Mouse (Mus musculus): ENCODE measurements around the gene Gabrb3. TPM values are rescaled to one million over a fixed set of nuclear protein-coding genes. Genes with fewer than 3 reads are reported as not detected.

Gabrb3 gene
- polyA plus RNA-seq, 1 experiment from 2014 or later = 1.9 TPM

GRCm38 (mm10) chr7:57508860-57509632 lies 89.6 kb downstream of the Gabrb3 start:
- H3K9me3 ChIP-seq (replicated peaks; ENCODE audit: control insufficient read depth, low read length) = no peaks in the 10 kb centered on the region
- H3K4me3 ChIP-seq (replicated peaks; ENCODE audit: low read length) = peak overlapping the region; percentile 40
- peak overlapping the region; percentile 11; the same call in 1 of the 2 replicates for H3K9ac ChIP-seq (ENCODE audit: low read length)
- no peaks in the 10 kb centered on the region for H3K4me1 ChIP-seq (ENCODE audit: control insufficient read depth, insufficient read depth, low read length)
- peaks cover 48% of the 10 kb centered on the region for H3K27me3 ChIP-seq (ENCODE audit: control insufficient read depth, insufficient read depth, low read length)
- H3K4me2 ChIP-seq (ENCODE audit: low read depth, low read length) = peak overlapping the region; percentile 62
- H3K36me3 ChIP-seq (ENCODE audit: control insufficient read depth, insufficient read depth, low read length) = no peaks in the 10 kb centered on the region
- 2% methylated on average over 67 of the region's 72 CpGs for WGBS
- ATAC-seq (ENCODE audit: insufficient read depth, low FRiP score) = peak; percentile 40; the same call in 1 of the 2 replicates
- H3K27ac ChIP-seq (ENCODE audit: low read length) = no peak overlapping the region

GRCm38 (mm10) chr7:57509681-57510141 lies 90.2 kb downstream of the Gabrb3 start, which contains the start of gene Gabra5:
Gabra5 (minus strand) TSS chr7:57510059.
- H3K9me3 ChIP-seq (replicated peaks; ENCODE audit: control insufficient read depth, low read length) = no peaks in the 10 kb centered on the region
- H3K4me2 ChIP-seq (ENCODE audit: low read depth, low read length) = peak within 1 kb of the TSS; percentile 62
- ATAC-seq (ENCODE audit: insufficient read depth, low FRiP score) = peak; percentile 50; the same call in 1 of the 2 replicates
- under 1% methylated on average over 59 of the region's 59 CpGs for WGBS
- H3K27ac ChIP-seq (ENCODE audit: low read length) = no peak within 1 kb of the TSS
- H3K4me3 ChIP-seq (replicated peaks; ENCODE audit: low read length) = peak within 1 kb of the TSS; percentile 40
- no peaks in the 10 kb centered on the region for H3K4me1 ChIP-seq (ENCODE audit: control insufficient read depth, insufficient read depth, low read length)
- peak within 1 kb of the TSS; percentile 11; the same call in 1 of the 2 replicates for H3K9ac ChIP-seq (ENCODE audit: low read length)
- peaks cover 48% of the 10 kb centered on the region for H3K27me3 ChIP-seq (ENCODE audit: control insufficient read depth, insufficient read depth, low read length)
- no peaks in the 10 kb centered on the region for H3K36me3 ChIP-seq (ENCODE audit: control insufficient read depth, insufficient read depth, low read length)

GRCm38 (mm10) chr7:57512955-57513354 lies 93.5 kb downstream of the Gabrb3 start:
- Histone ChIP-seq H3K4me3 (replicated peaks; ENCODE audit: low read length) (no peak overlapping the region), H3K9me3 (replicated peaks; ENCODE audit: control insufficient read depth, low read length) (no peaks in the 10 kb centered on the region), H3K4me1 (ENCODE audit: control insufficient read depth, insufficient read depth, low read length) (no peaks in the 10 kb centered on the region), H3K27ac (ENCODE audit: low read length) (no peak overlapping the region), H3K36me3 (ENCODE audit: control insufficient read depth, insufficient read depth, low read length) (no peaks in the 10 kb centered on the region), H3K27me3 (ENCODE audit: control insufficient read depth, insufficient read depth, low read length) (peaks cover 34% of the 10 kb centered on the region), H3K4me2 (ENCODE audit: low read depth, low read length) (no peak overlapping the region), H3K9ac (ENCODE audit: low read length) (no peak overlapping the region)
- WGBS = 24% methylated on average over 3 of the region's 3 CpGs
- ATAC-seq (ENCODE audit: insufficient read depth, low FRiP score) = no peak

- no peak for ATAC-seq (ENCODE audit: insufficient read depth, low FRiP score)
- Histone ChIP-seq H3K9ac (ENCODE audit: low read length) (no peak overlapping the region), H3K9me3 (replicated peaks; ENCODE audit: control insufficient read depth, low read length) (no peaks in the 10 kb centered on the region), H3K4me2 (ENCODE audit: low read depth, low read length) (no peak overlapping the region), H3K36me3 (ENCODE audit: control insufficient read depth, insufficient read depth, low read length) (no peaks in the 10 kb centered on the region), H3K4me3 (replicated peaks; ENCODE audit: low read length) (no peak overlapping the region), H3K27ac (ENCODE audit: low read length) (no peak overlapping the region), H3K4me1 (ENCODE audit: control insufficient read depth, insufficient read depth, low read length) (no peaks in the 10 kb centered on the region), H3K27me3 (ENCODE audit: control insufficient read depth, insufficient read depth, low read length) (no peaks in the 10 kb centered on the region)
- WGBS = 84% methylated on average over 4 of the region's 4 CpGs
These were observed 110.0 kb downstream of the Gabrb3 start for GRCm38 (mm10) chr7:57529451-57529850.

GRCm38 (mm10) chr7:57529954-57530353 lies 110.5 kb downstream of the Gabrb3 start:
- no peaks in the 10 kb centered on the region for H3K4me1 ChIP-seq (ENCODE audit: control insufficient read depth, insufficient read depth, low read length)
- H3K4me2 ChIP-seq (ENCODE audit: low read depth, low read length) = no peak overlapping the region
- H3K27ac ChIP-seq (ENCODE audit: low read length) = no peak overlapping the region
- H3K4me3 ChIP-seq (replicated peaks; ENCODE audit: low read length) = no peak overlapping the region
- H3K9me3 ChIP-seq (replicated peaks; ENCODE audit: control insufficient read depth, low read length) = no peaks in the 10 kb centered on the region
- no peaks in the 10 kb centered on the region for H3K27me3 ChIP-seq (ENCODE audit: control insufficient read depth, insufficient read depth, low read length)
- WGBS = 93% methylated on average over 8 of the region's 8 CpGs
- no peak overlapping the region for H3K9ac ChIP-seq (ENCODE audit: low read length)
- no peak for ATAC-seq (ENCODE audit: insufficient read depth, low FRiP score)
- H3K36me3 ChIP-seq (ENCODE audit: control insufficient read depth, insufficient read depth, low read length) = no peaks in the 10 kb centered on the region

GRCm38 (mm10) chr7:57532676-57533075 lies 113.2 kb downstream of the Gabrb3 start:
- H3K4me2 ChIP-seq (ENCODE audit: low read depth, low read length) = no peak overlapping the region
- WGBS = 53% methylated on average over 10 of the region's 10 CpGs
- ATAC-seq (ENCODE audit: insufficient read depth, low FRiP score) = no peak
- H3K27me3 ChIP-seq (ENCODE audit: control insufficient read depth, insufficient read depth, low read length) = no peaks in the 10 kb centered on the region
- no peaks in the 10 kb centered on the region for H3K9me3 ChIP-seq (replicated peaks; ENCODE audit: control insufficient read depth, low read length)
- no peak overlapping the region for H3K4me3 ChIP-seq (replicated peaks; ENCODE audit: low read length)
- no peak overlapping the region for H3K27ac ChIP-seq (ENCODE audit: low read length)
- no peaks in the 10 kb centered on the region for H3K36me3 ChIP-seq (ENCODE audit: control insufficient read depth, insufficient read depth, low read length)
- H3K9ac ChIP-seq (ENCODE audit: low read length) = no peak overlapping the region
- no peaks in the 10 kb centered on the region for H3K4me1 ChIP-seq (ENCODE audit: control insufficient read depth, insufficient read depth, low read length)

GRCm38 (mm10) chr7:57538565-57538964 lies 119.1 kb downstream of the Gabrb3 start:
- Histone ChIP-seq H3K9me3 (replicated peaks; ENCODE audit: control insufficient read depth, low read length) (no peaks in the 10 kb centered on the region), H3K36me3 (ENCODE audit: control insufficient read depth, insufficient read depth, low read length) (no peaks in the 10 kb centered on the region), H3K27me3 (ENCODE audit: control insufficient read depth, insufficient read depth, low read length) (no peaks in the 10 kb centered on the region), H3K4me1 (ENCODE audit: control insufficient read depth, insufficient read depth, low read length) (no peaks in the 10 kb centered on the region), H3K4me2 (ENCODE audit: low read depth, low read length) (no peak overlapping the region), H3K27ac (ENCODE audit: low read length) (no peak overlapping the region), H3K9ac (ENCODE audit: low read length) (no peak overlapping the region), H3K4me3 (replicated peaks; ENCODE audit: low read length) (no peak overlapping the region)
- ATAC-seq (ENCODE audit: insufficient read depth, low FRiP score) = no peak
- WGBS = 20% methylated on average over 7 of the region's 7 CpGs

GRCm38 (mm10) chr7:57560732-57561436 lies 141.4 kb downstream of the Gabrb3 start:
- H3K4me1 ChIP-seq (ENCODE audit: control insufficient read depth, insufficient read depth, low read length) = no peaks in the 10 kb centered on the region
- H3K27me3 ChIP-seq (ENCODE audit: control insufficient read depth, insufficient read depth, low read length) = no peaks in the 10 kb centered on the region
- no peak for ATAC-seq (ENCODE audit: insufficient read depth, low FRiP score)
- H3K36me3 ChIP-seq (ENCODE audit: control insufficient read depth, insufficient read depth, low read length) = no peaks in the 10 kb centered on the region
- no peaks in the 10 kb centered on the region for H3K9me3 ChIP-seq (replicated peaks; ENCODE audit: control insufficient read depth, low read length)
- H3K9ac ChIP-seq (ENCODE audit: low read length) = no peak overlapping the region
- H3K4me2 ChIP-seq (ENCODE audit: low read depth, low read length) = no peak overlapping the region
- no peak overlapping the region for H3K27ac ChIP-seq (ENCODE audit: low read length)
- WGBS = 60% methylated on average over 3 of the region's 3 CpGs
- no peak overlapping the region for H3K4me3 ChIP-seq (replicated peaks; ENCODE audit: low read length)

- ATAC-seq (ENCODE audit: insufficient read depth, low FRiP score) = no peak
- 84% methylated on average over 12 of the region's 12 CpGs for WGBS
- no peaks in the 10 kb centered on the region for H3K27me3 ChIP-seq (ENCODE audit: control insufficient read depth, insufficient read depth, low read length)
- no peak overlapping the region for H3K4me2 ChIP-seq (ENCODE audit: low read depth, low read length)
- no peaks in the 10 kb centered on the region for H3K4me1 ChIP-seq (ENCODE audit: control insufficient read depth, insufficient read depth, low read length)
- no peak overlapping the region for H3K4me3 ChIP-seq (replicated peaks; ENCODE audit: low read length)
- H3K9ac ChIP-seq (ENCODE audit: low read length) = no peak overlapping the region
- no peak overlapping the region for H3K27ac ChIP-seq (ENCODE audit: low read length)
- H3K36me3 ChIP-seq (ENCODE audit: control insufficient read depth, insufficient read depth, low read length) = no peaks in the 10 kb centered on the region
- H3K9me3 ChIP-seq (replicated peaks; ENCODE audit: control insufficient read depth, low read length) = no peaks in the 10 kb centered on the region
These were observed 144.9 kb downstream of the Gabrb3 start for GRCm38 (mm10) chr7:57564403-57564802.

Measured in stomach, embryonic 16.5 days (tissue).